Mouse (Mus musculus) neural tube, embryonic 10.5 days (tissue): Measurements from ENCODE around the gene Gm43738.

ENCODE experiments used
- DNase-seq: peaks from one replicate; pipeline ENCODE4 v3.0.0-alpha.2; 2017; ENCODE audit warnings: low spot score; ENCODE audit errors: extremely low spot score

The Gm43738 gene

GRCm38 (mm10) chr3:89100811-89101210 is at the start of gene Gm43738:
Gene Gm43738, minus strand, starts transcription at chr3:89101099.
- no peak for DNase-seq

GRCm38 (mm10) chr3:89148567-89148966 is 47.7 kb upstream of the Gm43738 start:
- DNase-seq: no peak

- no peak for DNase-seq
These were observed 47.0 kb upstream of the Gm43738 start for GRCm38 (mm10) chr3:89147979-89148311.

- no peak for DNase-seq
These were observed 46.4 kb upstream of the Gm43738 start for GRCm38 (mm10) chr3:89147101-89147978.

- no peak for DNase-seq
These were observed 44.7 kb upstream of the Gm43738 start for GRCm38 (mm10) chr3:89145566-89145965.

- DNase-seq: no peak
These were observed 43.9 kb upstream of the Gm43738 start for GRCm38 (mm10) chr3:89144821-89145220.

- no peak for DNase-seq
These were observed 35.5 kb upstream of the Gm43738 start for GRCm38 (mm10) chr3:89136365-89136764.

- DNase-seq: no peak
These were observed 35.1 kb upstream of the Gm43738 start, which contains the start of gene Pklr for GRCm38 (mm10) chr3:89135958-89136357. Gene Pklr, plus strand, starts transcription at chr3:89136142.

- no peak for DNase-seq
These were observed 32.9 kb upstream of the Gm43738 start for GRCm38 (mm10) chr3:89133752-89134151.

- no peak for DNase-seq
These were observed 32.2 kb upstream of the Gm43738 start for GRCm38 (mm10) chr3:89133063-89133450.

- peak; percentile 43 for DNase-seq
These were observed 31.6 kb upstream of the Gm43738 start for GRCm38 (mm10) chr3:89132285-89133062.

GRCm38 (mm10) chr3:89131816-89132215 is 30.9 kb upstream of the Gm43738 start:
- no peak for DNase-seq

GRCm38 (mm10) chr3:89129908-89130307 is 29.0 kb upstream of the Gm43738 start:
- no peak for DNase-seq

- DNase-seq: no peak
These were observed 25.1 kb upstream of the Gm43738 start for GRCm38 (mm10) chr3:89125981-89126380.

GRCm38 (mm10) chr3:89124241-89124640 is 23.3 kb upstream of the Gm43738 start:
- no peak for DNase-seq

- DNase-seq: no peak
These were observed 22.4 kb upstream of the Gm43738 start for GRCm38 (mm10) chr3:89123313-89123712.

- DNase-seq: no peak
These were observed 14.6 kb upstream of the Gm43738 start for GRCm38 (mm10) chr3:89115522-89115921.

- no peak for DNase-seq
These were observed 12.2 kb upstream of the Gm43738 start for GRCm38 (mm10) chr3:89113058-89113457.

GRCm38 (mm10) chr3:89108146-89108545 is 7.2 kb upstream of the Gm43738 start:
- DNase-seq: no peak

GRCm38 (mm10) chr3:89107545-89107944 is 6.6 kb upstream of the Gm43738 start:
- DNase-seq: no peak

- no peak for DNase-seq
These were observed 6.0 kb upstream of the Gm43738 start for GRCm38 (mm10) chr3:89106881-89107280.

- no peak for DNase-seq
These were observed 2.3 kb upstream of the Gm43738 start for GRCm38 (mm10) chr3:89103291-89103595.
